Mouse (Mus musculus) heart, adult 9 months (tissue): ENCODE data around the gene Dync1i2.
A peak's percentile ranks its signal among the peaks of the same experiment; 100 is the strongest.

Experiments used
- DNase-seq, 2 experiments: peaks; one replicate each; pipeline ENCODE4 v3.0.0; 2022; ENCODE audit warnings: low spot score in 2 of 2

Gene Dync1i2

DNA sequence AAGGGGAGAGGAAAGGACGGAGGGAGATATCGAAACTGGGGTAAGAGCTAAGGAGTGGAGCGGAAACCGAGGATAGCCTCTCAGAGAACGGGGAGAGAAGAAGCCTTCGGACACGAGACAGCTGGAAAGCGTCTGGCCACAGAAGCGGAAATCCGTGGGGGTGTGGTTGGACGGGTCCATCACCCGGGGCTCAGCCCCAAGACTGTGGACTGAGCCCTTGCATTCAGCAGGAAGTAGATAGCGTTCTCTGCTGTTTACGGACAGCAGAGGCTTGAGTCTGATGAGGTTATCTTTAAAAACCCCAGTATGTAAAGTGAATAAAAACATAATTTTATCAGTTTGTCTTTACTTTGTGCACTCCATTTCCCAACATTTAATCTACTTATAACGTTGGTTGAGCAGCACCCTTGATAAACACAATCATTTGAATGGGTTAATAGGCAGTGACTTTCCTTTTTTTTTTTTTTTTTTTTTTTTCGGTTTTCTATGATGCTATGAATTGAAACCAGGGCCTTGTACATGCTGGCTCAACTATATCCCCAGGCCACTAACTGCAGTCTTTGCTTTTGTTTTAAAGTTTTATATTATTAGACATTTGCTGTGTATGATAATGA, 7.6 kb upstream of the Dync1i2 start:
- DNase-seq = peak; percentile 58

DNA sequence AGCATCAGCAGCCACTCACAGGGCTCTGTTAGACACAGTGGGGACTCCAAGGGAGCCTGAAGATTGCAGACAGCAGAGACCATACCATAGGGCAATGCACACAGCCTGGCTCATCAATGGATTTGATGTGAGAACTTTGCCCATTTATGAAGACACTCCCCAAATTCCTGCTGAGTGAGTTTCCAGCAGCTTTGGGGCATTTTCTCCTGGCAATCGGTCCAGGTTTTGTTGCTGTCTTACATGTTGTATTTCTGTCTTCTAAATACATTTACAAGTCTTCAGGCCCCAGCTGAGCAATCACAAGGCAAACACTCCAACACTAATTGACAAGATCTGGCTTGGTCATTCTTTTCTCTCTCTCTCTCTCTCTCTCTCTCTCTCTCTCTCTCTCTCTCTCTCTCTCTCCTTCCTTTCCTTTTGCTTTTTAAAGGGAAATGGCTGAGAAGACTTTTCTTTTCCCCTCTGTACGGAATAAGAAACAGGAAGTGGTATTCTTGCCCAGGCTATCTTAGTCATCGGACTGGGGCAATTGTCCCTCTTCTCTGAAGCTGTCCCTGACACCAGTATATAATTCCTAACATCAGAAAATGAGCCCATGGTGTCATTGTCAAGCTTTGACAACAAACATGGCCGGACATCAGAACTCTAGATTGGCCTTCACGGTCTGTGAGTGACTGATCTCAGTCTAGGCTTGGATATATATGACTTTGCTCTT, 2.3 kb upstream of the Dync1i2 start:
- DNase-seq = no peak

DNA sequence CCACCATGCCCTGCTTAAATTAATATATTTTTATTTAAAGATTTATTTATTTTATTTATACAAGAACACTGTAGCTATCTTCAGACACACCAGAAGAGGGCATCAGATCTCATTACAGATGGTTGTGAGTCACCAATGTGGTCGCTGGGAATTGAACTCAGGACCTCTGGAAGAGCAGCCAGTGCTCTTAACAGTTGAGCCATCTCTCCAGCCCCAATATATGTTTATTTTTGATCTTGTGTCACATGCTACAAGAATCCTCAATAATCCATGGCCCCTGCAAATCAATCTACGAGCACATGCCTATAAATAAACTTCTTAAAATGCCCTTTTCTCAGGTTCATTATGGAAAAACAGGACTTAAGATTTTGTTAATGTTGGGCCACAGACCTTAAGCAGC, 410 bp upstream of the Dync1i2 start:
- no peak for DNase-seq

DNA sequence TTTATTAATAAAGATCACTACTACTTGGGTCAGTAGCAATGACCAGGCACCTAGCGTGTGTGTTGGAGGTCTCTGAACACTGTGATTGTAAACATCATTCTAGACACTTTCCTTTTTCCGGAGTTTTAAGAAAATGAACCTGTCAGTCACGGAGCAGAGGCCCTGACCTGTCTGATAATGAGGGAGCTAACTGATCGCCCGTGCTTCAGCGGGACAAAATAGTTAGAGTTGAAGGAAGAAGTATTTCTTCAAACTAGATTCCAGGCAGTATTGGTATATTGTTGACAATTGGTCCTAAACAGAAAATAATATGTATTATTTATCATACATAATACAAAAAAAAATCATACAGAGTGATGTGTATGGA, 837 bp downstream of the Dync1i2 start:
- no peak for DNase-seq

DNA sequence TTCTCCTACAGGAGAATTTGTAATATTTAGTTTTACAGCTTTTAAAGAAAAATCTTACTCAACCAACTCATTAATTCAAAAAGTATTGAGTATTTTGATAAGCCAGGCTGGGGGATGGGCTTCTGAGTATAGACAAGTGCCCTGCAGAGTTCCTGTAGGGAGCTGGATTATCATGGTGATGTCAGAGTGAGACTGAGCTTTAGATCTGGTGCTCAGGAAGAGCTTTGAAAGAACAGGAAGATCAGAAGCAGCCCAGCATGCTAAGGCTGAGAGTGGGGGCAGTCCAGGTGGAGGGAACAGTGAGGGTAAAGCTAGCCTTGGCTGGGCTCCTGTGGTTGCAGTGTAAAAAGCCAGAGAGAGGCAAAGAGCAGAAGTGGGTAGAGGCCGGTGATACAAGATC, 9.5 kb downstream of the Dync1i2 start:
- no peak for DNase-seq

DNA sequence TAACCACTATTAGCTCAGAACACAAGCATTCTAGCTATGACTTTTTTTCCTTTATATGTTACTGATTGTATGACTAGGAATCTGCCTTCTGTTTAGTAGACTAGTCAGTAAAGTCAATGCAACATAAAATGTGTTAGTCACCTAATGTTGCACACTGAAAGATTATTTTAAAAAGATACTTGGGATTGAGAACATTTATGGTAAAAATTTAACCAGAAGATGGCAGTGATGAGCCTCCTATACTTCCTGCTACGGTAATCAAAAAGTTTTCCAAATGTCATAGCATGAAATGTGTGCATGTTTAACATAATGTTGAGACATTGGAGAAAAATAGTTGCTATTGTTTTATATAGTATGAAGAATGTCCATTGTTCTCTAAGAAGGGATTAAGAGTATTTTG, 15.9 kb downstream of the Dync1i2 start:
- no peak for DNase-seq

DNA sequence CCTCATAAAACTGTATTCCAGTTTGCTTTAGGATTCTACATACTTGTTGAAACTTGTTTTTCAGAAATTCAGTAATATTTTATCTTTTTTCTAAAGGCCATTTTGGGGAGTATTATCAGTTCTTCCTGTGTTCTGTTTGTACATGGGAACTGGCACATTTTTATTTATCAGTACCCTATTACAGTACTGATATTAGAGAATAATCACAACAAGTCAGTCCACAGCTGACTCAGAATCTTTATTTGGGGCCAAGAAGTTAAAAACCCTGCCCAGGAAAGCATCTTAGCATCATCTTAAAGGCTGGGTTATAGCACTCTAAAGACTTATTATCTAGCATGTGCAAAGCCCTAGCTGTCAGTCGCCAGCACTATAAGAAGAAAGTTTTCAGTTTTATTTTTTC, 18.1 kb downstream of the Dync1i2 start:
- no peak for DNase-seq

DNA sequence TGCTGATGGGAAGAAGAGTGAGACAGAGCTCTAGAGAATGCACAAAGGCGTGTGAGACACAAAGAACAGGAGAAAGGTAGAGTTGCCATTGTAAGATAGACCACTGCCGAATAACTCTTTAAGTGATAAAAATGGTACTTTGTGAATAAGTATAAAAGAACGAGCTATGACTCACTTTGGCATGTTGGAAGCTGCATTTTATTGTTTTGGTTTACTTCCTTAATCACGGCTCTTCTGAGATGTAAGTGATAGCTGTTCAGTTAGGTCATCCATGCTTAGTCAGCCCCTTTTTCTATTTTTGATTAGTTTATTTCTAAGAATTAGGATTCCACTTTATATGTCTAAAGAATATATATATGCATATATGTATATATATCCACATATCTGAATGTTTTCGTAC, 20.4 kb downstream of the Dync1i2 start:
- no peak for DNase-seq

DNA sequence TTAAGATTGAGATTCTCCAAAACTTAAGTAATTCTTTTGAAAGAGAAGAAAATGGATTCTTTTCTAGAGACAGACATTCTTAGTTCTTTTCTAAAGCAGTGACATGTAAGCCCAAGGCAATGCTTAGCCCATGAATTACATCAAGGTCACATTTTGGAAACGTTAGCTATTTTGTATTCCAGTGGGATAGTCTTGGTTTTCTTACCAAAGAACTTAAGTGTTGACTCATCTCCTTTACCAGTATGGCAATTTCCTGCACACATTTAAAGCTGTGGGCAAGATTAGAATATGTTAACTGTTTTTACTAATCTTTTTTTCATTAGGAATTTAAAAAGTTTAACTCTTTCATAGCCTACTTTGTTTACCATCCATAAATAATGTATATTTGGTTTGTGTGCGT, 21.5 kb downstream of the Dync1i2 start:
- no peak for DNase-seq

DNA sequence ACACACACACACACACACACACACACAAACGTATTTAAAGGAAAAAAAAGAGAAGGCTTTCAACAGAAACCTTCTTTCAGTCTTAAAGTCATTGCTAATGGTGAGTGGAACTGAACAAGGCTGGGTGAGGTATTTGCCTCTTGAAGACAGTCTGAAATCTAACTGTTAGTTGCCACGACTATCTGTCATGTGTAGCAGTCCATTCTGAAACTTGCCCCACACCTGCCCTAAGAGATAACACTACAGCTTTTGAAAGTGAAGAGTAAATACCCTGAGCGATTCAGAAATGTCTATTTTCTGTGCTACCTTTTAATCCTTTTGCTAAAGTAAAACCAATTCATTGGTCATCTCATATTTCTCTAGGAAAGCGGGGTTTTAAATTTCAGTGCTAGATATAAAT, 23.9 kb downstream of the Dync1i2 start:
- DNase-seq = no peak

DNA sequence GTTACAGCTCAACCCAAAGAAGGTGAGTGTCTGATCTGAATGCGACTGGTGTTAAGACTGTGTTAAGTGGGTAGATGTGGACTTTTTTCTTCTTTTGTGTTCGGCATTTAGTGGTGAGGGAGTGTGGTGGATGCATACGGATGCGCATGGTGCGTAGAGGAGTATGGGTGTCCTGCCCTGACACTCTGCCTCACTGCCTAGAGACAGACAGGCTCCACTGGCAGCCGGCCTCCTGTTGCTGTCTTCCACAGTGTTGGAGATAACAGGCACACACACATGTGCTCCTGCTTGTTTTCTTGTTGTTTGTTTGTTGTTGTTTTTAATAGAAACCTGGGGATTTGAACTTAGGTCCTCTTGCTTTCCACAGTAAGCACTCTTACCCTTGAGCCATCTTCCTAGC, 24.5 kb downstream of the Dync1i2 start:
- DNase-seq = no peak

DNA sequence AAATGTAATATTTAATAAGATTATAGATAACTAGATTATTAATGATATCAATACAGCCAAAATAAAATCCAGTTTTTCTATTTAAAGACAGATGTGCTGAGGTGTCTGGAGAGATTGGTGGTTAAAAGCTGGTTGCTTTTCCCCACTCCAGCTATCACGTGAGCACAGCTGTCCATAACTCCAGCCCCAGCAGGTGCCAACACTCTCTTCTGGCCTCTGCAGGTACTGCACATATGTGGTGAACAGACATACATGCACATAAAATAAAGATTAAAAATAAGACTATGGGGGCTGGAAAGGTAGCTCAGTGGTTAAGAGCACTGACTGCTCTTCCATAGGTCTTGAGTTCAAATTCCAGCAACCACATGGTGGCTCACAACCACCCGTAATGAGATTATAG, 30.0 kb downstream of the Dync1i2 start:
- DNase-seq = no peak

DNA sequence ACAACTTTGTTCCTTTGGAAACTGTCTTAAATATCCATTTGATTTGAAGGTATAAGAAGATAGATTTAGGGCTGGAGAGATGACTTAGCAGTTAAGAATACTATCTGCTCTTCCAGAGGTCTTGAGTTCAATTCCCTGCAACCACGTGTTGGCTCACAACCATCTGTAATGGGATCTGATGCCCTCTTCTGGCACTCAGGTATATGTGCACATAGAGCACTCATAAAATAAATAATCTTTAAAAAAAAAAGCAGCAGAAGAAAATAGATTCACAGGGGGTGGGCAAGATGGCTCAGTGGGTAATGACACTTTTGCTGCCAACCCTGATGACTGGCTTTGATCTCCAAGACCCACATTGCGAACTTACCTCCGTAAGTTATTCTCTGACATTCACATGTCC, 30.7 kb downstream of the Dync1i2 start:
- no peak for DNase-seq

DNA sequence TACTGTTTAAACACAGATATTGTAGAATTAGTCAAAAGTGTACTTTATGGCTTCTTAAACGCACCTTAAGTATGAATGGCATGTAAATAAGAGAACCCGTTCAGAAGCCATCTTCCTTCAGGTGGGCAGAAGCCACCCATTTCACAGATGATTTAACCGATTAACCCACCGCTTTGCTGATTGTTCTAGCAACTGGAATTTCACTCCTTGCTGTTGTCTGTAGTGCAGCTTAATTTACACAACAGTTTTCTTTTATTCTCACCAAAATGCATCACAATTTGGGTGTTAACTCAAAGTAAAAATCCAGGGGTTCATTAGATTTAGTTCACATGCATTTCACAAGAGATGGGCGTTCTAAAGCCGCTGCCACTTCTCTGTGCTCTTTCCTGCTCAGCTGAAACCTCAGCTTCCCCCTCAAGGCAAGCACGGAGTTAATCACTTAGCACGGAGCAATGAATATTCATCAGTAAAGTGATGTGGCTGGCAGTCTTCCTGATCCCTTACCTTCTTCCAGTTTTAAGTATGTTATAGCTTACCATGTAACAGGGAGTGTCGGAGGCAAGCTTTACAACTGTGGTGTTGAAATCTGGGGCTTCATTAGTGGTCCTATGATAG, 31.7 kb downstream of the Dync1i2 start:
- DNase-seq = no peak

DNA sequence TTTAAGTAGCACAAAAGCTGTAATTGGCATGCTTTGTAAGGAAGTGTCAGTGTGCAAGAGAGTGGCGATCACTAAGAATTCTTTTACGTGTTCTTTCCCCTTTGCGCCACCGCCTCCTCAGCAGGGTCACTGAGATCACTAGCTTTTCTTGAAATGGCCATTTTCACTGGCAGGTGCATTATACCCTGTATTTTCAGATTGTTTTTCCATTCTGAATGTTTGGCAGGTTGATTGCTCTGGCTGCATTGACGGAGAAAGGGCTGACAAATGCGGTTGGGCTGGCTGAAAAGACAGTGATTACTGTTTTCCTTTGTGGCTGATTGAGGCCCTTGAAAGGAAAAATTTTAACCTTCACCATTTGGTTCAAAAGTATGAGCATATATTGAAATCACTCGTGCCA, 33.3 kb downstream of the Dync1i2 start:
- DNase-seq = no peak

DNA sequence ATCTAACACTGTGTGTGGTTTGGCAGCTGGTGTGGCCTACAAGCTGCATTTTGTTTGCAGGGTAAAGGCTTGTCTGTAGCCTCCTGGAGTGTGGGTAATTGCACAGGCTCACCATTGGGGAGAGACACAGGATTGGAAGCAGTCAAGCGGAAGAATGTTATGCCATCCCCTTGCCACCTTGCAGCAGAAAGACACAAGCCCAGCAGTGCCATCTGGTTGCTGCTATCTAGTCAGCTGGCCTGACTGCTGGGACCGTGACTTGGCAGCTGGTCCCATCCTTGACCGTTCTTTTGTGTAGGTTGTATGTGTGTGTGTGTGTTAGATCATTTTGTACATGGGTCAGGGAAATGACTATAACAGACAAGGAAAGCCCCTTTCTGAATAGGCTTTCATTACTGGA, 33.9 kb downstream of the Dync1i2 start:
- no peak for DNase-seq

DNA sequence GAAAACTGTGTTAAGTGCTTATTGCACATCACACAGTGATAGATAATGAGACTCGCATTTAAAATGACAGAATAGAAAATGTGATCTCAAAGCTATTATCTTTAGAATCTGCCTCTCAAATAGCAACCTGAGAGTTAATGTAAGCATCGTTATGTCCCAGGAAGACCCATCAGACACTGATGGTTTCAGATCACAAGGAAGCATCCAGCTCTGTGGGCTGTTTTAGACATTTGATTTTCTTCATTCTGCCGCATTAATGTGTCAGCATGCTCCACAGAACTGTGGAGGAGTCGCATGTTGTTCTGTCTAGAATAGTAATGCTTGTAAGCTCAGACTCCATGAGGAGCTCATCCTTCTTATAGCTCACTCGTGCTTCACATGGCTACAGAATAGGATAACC, 34.6 kb downstream of the Dync1i2 start:
- no peak for DNase-seq

DNA sequence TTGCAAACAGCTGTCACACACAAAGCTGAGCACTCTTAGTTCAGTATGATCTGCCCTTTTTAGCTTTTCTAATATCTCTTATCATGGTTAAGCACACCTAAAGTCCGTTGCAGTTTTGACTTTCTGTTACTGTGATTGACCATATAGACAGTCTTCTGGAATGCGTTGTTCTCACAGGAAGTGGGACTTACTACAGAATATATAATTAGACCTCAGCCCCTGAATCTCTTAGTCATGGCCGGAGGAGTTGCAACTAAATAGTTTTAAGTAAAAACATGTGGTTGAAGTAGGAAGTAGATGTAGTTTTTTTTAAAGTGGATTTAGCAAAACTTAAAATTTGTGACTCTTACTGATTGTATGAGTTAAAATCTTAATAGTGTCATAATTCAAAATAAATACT, 36.6 kb downstream of the Dync1i2 start:
- no peak for DNase-seq

DNA sequence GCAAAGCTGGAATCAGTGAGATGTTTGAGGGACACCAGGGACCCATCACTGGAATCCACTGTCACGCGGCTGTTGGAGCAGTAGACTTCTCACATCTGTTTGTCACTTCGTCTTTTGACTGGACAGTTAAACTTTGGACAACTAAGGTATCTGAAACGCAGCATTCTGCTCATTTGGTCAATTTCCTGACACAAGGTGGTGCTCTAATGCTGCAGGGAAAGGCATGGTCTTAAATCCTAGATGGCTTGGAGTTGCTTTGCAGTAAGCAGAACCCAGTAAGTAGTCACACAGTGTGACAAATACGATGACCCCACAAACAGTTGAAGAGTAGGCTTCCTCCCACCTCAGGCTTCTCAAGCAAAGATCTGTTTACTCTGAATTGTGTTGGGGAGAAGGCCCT, 39.3 kb downstream of the Dync1i2 start:
- DNase-seq = no peak

DNA sequence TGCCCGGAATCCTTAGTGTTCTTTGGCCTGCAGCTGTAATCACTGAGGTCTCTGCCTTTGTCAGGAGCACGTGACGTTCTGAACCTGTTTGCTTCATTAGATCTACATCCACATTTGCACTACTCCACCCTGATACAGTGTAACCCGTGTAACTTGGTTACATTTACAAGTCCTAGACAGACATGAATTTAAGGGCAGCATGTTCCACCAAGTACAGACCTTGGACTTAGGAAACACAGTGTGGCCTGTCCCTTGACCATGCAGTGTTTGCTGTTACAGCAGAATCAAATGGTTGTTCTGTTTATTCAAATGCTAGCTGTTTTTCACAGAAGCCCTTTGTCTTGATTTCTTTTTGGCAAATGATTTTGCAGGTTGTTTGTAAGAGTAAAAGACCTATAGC, 43.3 kb downstream of the Dync1i2 start:
- DNase-seq = no peak

DNA sequence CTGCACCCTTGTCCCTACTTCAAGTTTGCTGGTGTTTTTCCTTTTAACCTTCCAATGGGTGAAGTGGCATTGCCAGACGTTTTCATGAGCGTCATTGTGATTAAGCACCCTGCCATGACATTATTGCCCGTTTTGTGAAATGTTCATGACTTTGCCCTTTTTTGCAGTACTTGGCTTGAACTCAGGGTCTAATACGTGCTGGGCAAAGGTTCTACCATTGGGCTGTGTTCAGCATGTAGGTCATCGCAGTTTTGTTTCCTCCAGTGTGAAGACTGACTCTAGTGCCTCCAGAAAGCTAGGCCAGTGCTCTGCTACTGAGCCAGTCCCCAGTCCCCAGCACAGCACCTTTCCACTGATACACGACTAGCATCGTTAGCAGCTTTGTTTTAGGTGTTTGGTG, 45.1 kb downstream of the Dync1i2 start:
- DNase-seq = no peak

DNA sequence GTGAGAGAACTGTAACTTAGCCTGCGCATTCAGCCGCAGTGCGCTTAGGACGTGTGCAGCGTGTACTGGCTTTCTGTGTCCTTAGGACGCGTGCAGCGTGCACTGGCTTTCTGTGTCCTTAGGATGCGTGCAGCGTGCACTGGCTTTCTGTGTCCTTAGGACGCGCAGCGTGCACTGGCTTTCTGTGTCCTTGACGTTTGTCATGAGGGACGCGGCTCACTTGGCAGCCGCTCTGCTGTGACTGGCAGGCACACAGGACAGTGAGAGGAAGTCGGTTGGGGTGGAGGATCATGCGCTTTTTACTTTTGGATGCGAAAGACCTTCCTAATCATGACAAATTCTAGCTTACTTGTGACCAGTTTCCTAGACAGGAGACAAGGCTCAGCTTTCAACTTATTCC, 53.1 kb downstream of the Dync1i2 start:
- peak; percentile 20 to 48 for DNase-seq

DNA sequence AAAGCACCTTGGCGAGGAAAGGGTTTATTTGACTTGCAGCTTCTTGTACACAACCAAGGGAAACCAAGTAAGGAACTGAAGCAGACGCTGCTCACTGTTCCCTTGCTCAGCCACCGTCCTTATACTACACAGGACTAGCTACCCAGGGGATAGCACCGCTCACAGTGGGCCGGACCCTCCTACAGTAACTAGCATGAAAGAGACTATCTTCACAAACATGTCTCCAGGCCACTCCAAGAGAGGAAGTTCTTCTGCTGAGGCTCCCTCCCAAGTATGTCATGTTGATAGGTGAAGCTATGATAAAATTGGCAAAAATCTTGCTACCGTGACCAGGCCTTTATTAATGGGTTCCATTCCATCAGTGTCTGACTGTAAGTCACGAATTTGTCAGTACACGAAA, 57.2 kb downstream of the Dync1i2 start:
- no peak for DNase-seq

DNA sequence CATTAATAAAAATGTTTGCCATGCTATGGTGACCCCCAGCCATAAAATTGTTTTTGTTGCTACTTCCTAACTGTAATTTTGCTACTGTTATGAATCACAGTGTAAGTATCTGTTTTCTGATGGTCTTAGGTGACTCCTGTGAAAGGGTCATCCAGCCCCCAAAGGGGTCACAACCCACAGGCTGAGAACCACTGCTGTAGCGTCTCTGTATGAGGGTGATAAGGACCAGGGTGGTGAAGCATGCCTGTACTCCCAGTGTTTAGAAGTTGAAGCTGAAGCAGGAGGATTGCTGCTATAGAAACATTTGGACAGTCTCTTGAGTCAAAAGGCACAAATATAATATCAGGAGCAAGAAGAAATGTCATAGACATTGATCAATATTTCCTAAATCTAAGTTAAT, 57.8 kb downstream of the Dync1i2 start:
- DNase-seq = no peak
